Mouse (Mus musculus) heart, embryonic 13.5 days (tissue): ENCODE results near the gene Sorl1. TPM values are rescaled to one million over a fixed set of nuclear protein-coding genes. Genes with fewer than 3 reads are reported as not detected.

ENCODE experiments used
- ATAC-seq: fragments of 200-750 bp; cut with Nextera tagmentation; 2 replicates; pipeline ENCODE4 v1.8.0; 2017; ENCODE audit warnings: moderate TSS enrichment; ENCODE audit not compliant: insufficient number of reproducible peaks, low FRiP score, low TSS enrichment; ENCODE audit errors: extremely low read depth
- H3K27ac ChIP-seq: fragments of 300-500 bp; sonication (generic); replicated peaks from 2 replicates; pipeline ENCODE4 v1.5.1; 2015; ENCODE audit warnings: moderate library complexity, mild to moderate bottlenecking, inconsistent platforms
- H3K27me3 ChIP-seq: fragments of 300-500 bp; sonication (generic); replicated peaks from 2 replicates; pipeline ENCODE4 v1.6.1; 2015; ENCODE audit warnings: mild to moderate bottlenecking, inconsistent platforms
- H3K36me3 ChIP-seq: fragments of 300-500 bp; sonication (generic); 2 replicates; pipeline ENCODE4 v1.6.1; 2015; ENCODE audit warnings: mild to moderate bottlenecking, inconsistent platforms
- H3K4me1 ChIP-seq: fragments of 300-500 bp; sonication (generic); 2 replicates; pipeline ENCODE4 v1.6.1; 2015; ENCODE audit warnings: inconsistent platforms
- H3K4me2 ChIP-seq: fragments of 300-500 bp; sonication (generic); 2 replicates; pipeline ENCODE4 v1.6.1; 2015; ENCODE audit warnings: inconsistent platforms, mild to moderate bottlenecking, moderate library complexity
- H3K4me3 ChIP-seq: fragments of 300-500 bp; sonication (generic); 2 replicates; pipeline ENCODE4 v1.5.1; 2015; ENCODE audit warnings: moderate library complexity, mild to moderate bottlenecking, inconsistent platforms
- H3K9ac ChIP-seq: fragments of 300-500 bp; sonication (generic); 2 replicates; pipeline ENCODE4 v1.6.1; 2015; ENCODE audit warnings: inconsistent platforms, mild to moderate bottlenecking, moderate library complexity
- H3K9me3 ChIP-seq: fragments of 300-500 bp; sonication (generic); 2 replicates; pipeline ENCODE4 v1.6.1; 2016; ENCODE audit warnings: inconsistent platforms
- WGBS: fragments of 180-500 bp; shearing (Covaris S2); methylation state at CpG from one replicate; pipeline ENCODE4 v1.1.7; 2015; ENCODE audit warnings: mixed read lengths; 5-methylcytosine and 5-hydroxymethylcytosine counted together
- polyA plus RNA-seq: library from polyadenylated mRNA; unstranded; fragments of >200 nt; fragmentation: Nextera tagmentation; extraction: Ambion mirVana; gene quantifications from 2 replicates; pipeline ENCODE4 v1.2.1, GENCODE M21; 2015

Gene Sorl1
- 2.9 and 3.7 TPM in 2 replicates for polyA plus RNA-seq

GRCm38 (mm10) chr9:42123713-42124576 lies at the start of gene Sorl1:
Gene Sorl1 (minus strand): TSS chr9:42124297.
- Histone ChIP-seq H3K36me3 (no peaks in the 10 kb centered on the region), H3K9ac (peak within 1 kb of the TSS; percentile 88), H3K4me2 (peak within 1 kb of the TSS; percentile 82), H3K27ac (no peak within 1 kb of the TSS), H3K27me3 (peaks cover 32% of the 10 kb centered on the region), H3K4me1 (peaks cover 10% of the 10 kb centered on the region; the same call in 1 of the 2 replicates), H3K9me3 (no peaks in the 10 kb centered on the region), H3K4me3 (peak within 1 kb of the TSS; percentile 69)
- peak; percentile 50; the same call in 1 of the 2 replicates for ATAC-seq
- under 1% methylated on average over 57 of the region's 94 CpGs for WGBS

- no peak for ATAC-seq
- Histone ChIP-seq H3K9me3 (no peaks in the 10 kb centered on the region), H3K27ac (no peak overlapping the region), H3K36me3 (no peaks in the 10 kb centered on the region), H3K4me2 (no peak overlapping the region), H3K27me3 (no peaks in the 10 kb centered on the region), H3K4me3 (no peak overlapping the region), H3K4me1 (no peaks in the 10 kb centered on the region), H3K9ac (no peak overlapping the region)
- WGBS = 63% methylated on average over 3 of the region's 3 CpGs
Measured at GRCm38 (mm10) chr9:42173781-42174180, 49.7 kb upstream of the Sorl1 start.

DNA sequence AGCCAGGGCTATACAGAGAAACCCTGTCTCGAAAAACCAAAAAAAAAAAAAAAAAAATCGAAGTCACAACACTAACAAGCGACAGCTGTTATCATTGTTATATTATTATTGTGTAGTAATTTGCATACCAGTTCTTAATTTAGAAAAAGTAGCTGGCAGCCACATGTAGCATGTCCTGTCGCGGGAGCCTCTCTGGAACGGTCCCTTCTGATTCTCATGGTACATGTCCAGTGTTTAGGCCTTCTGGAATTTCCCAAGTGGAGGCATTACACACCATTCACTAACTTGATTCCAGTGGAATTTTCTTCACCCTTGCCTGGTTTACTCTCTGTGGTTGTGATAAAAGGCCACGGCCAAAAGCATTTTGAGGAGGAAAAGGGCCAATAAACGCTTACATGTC lies 45.4 kb upstream of the Sorl1 start:
- no peaks in the 10 kb centered on the region for H3K9me3 ChIP-seq
- no peak overlapping the region for H3K4me3 ChIP-seq
- no peaks in the 10 kb centered on the region for H3K36me3 ChIP-seq
- H3K9ac ChIP-seq = no peak overlapping the region
- no peaks in the 10 kb centered on the region for H3K4me1 ChIP-seq
- H3K27ac ChIP-seq = no peak overlapping the region
- 78% methylated on average over 8 of the region's 8 CpGs for WGBS
- H3K4me2 ChIP-seq = no peak overlapping the region
- ATAC-seq = no peak
- H3K27me3 ChIP-seq = no peaks in the 10 kb centered on the region

DNA sequence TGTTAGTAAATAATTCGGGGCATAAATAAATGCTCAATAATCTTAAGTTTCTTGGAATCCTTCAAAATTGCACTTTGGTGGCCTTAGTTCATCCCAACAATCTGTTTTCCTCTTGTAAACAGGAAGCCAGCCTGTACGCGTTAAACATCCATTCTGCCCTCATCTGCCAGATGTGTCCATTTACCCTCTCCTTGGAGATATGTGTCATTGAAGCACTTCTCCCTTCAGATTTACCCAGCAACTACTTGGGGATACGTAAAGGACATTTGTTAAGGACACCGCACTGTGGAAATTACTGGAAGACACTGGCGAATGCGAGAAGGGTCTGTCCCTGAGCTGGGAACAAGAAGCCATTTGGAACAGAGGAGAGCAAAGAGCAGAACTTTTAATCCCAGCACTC lies 44.9 kb upstream of the Sorl1 start:
- no peaks in the 10 kb centered on the region for H3K36me3 ChIP-seq
- H3K27me3 ChIP-seq = no peaks in the 10 kb centered on the region
- no peaks in the 10 kb centered on the region for H3K4me1 ChIP-seq
- 89% methylated on average over 7 of the region's 7 CpGs for WGBS
- H3K4me3 ChIP-seq = no peak overlapping the region
- H3K9me3 ChIP-seq = no peaks in the 10 kb centered on the region
- no peak overlapping the region for H3K27ac ChIP-seq
- no peak for ATAC-seq
- no peak overlapping the region for H3K4me2 ChIP-seq
- H3K9ac ChIP-seq = no peak overlapping the region

DNA sequence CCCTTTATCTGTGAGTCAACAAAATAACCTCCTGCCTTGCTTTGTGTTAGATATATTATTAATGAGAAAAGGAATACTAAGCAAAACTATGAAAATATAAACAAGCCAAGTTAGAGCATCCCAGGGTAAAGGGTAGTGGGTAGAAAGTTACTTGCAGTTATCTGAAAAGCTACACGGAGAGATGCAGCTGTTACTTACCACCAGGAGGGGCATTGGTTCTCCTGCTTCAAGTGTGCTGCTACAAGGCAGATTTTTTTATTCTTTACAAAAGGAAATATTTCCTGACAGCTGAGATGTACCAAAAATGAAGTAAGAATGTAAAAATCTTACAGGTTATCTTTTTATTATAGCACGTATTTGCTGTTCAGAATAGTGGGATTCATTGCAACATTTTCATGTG lies 40.8 kb upstream of the Sorl1 start:
- H3K9me3 ChIP-seq = no peaks in the 10 kb centered on the region; the same call in 1 of the 2 replicates
- no peak overlapping the region for H3K9ac ChIP-seq
- 65% methylated on average over 2 of the region's 2 CpGs for WGBS
- no peak overlapping the region for H3K27ac ChIP-seq
- no peak for ATAC-seq
- H3K4me2 ChIP-seq = no peak overlapping the region
- H3K4me3 ChIP-seq = no peak overlapping the region
- H3K4me1 ChIP-seq = peaks cover 9% of the 10 kb centered on the region
- no peaks in the 10 kb centered on the region for H3K27me3 ChIP-seq
- H3K36me3 ChIP-seq = no peaks in the 10 kb centered on the region

- no peaks in the 10 kb centered on the region; the same call in 1 of the 2 replicates for H3K9me3 ChIP-seq
- no peak overlapping the region for H3K27ac ChIP-seq
- H3K36me3 ChIP-seq = no peaks in the 10 kb centered on the region
- WGBS = 86% methylated on average over 4 of the region's 4 CpGs
- no peak overlapping the region for H3K4me3 ChIP-seq
- no peaks in the 10 kb centered on the region for H3K27me3 ChIP-seq
- no peak overlapping the region for H3K4me2 ChIP-seq
- H3K9ac ChIP-seq = no peak overlapping the region
- ATAC-seq = no peak
- H3K4me1 ChIP-seq = peaks cover 15% of the 10 kb centered on the region
Measured at GRCm38 (mm10) chr9:42163011-42163410, 38.9 kb upstream of the Sorl1 start.

- peaks cover 15% of the 10 kb centered on the region for H3K4me1 ChIP-seq
- H3K4me3 ChIP-seq = no peak overlapping the region
- H3K27ac ChIP-seq = no peak overlapping the region
- H3K4me2 ChIP-seq = no peak overlapping the region
- WGBS = 51% methylated on average over 5 of the region's 5 CpGs
- H3K27me3 ChIP-seq = no peaks in the 10 kb centered on the region
- H3K9me3 ChIP-seq = no peaks in the 10 kb centered on the region; the same call in 1 of the 2 replicates
- no peak overlapping the region for H3K9ac ChIP-seq
- no peaks in the 10 kb centered on the region for H3K36me3 ChIP-seq
- ATAC-seq = no peak
Measured at GRCm38 (mm10) chr9:42159376-42159775, 35.3 kb upstream of the Sorl1 start.

DNA sequence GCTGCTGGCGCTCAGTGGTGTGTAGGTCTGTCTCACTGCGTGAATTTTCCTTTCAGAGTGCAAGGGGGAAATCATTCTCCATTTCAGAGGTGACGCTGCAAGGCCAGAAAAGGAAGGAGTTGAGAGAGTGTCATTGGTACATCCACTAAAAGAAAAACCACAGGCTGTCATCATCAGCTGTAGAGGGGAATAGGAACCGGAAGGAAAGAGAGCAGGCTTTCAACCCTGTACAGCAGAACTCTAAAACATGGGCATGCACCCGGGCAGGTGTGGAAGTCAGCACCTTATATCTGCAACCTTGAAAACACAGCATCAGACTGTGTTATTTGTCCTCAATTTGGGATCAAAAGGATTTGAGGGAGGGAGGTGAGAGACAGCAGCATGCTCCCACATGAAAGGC lies 34.6 kb upstream of the Sorl1 start:
- peaks cover 15% of the 10 kb centered on the region for H3K4me1 ChIP-seq
- H3K9me3 ChIP-seq = no peaks in the 10 kb centered on the region; the same call in 1 of the 2 replicates
- no peak overlapping the region for H3K4me2 ChIP-seq
- 54% methylated on average over 5 of the region's 5 CpGs for WGBS
- H3K4me3 ChIP-seq = no peak overlapping the region
- H3K27me3 ChIP-seq = no peaks in the 10 kb centered on the region
- no peaks in the 10 kb centered on the region for H3K36me3 ChIP-seq
- no peak overlapping the region for H3K9ac ChIP-seq
- no peak overlapping the region for H3K27ac ChIP-seq
- no peak for ATAC-seq

DNA sequence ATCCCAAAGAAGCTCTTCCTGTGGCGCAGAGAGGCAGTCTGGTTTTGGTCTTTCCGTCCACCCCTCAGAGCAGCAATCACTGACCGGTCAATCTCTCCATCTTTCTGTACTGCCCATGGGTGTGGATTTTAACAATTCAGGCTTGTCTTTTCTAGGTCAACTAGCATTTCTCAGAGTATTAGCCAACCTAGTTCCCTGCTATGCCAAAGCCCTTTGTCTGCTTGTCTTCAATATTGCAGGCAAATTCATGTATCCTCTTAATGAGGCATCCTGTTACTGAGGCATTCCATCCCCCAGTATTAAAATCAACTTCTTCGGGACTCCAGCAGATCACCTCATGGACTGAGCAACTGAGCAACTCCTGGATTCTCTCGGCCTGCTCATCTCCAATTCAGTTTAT lies 33.9 kb upstream of the Sorl1 start:
- Histone ChIP-seq H3K9me3 (no peaks in the 10 kb centered on the region; the same call in 1 of the 2 replicates), H3K4me3 (no peak overlapping the region), H3K36me3 (no peaks in the 10 kb centered on the region), H3K9ac (no peak overlapping the region), H3K4me2 (no peak overlapping the region), H3K27ac (no peak overlapping the region), H3K27me3 (no peaks in the 10 kb centered on the region), H3K4me1 (peaks cover 15% of the 10 kb centered on the region)
- WGBS = 83% methylated on average over 5 of the region's 5 CpGs
- no peak for ATAC-seq

DNA sequence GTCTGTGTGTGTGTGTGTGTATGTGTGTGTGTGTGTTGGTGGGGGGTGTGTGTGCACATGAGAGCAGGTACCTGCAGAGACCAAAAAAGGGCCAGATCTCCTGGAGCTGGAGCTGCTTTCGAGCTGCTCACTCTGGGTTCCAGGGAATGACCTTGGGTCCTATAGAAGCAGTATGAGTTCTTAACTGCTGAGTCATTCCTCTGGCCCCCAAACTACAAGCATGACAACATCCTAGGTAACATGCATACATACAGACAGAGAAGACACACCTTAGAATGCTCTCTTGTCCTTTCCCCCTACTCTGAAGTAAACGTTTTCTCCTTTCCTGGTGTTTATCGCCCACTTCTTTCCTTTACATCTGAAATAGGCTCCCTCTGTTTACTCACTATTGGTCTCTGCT lies 32.5 kb upstream of the Sorl1 start:
- no peak overlapping the region for H3K4me2 ChIP-seq
- 72% methylated on average over 3 of the region's 3 CpGs for WGBS
- H3K36me3 ChIP-seq = no peaks in the 10 kb centered on the region
- H3K27me3 ChIP-seq = no peaks in the 10 kb centered on the region
- no peak for ATAC-seq
- no peak overlapping the region for H3K9ac ChIP-seq
- no peaks in the 10 kb centered on the region; the same call in 1 of the 2 replicates for H3K9me3 ChIP-seq
- H3K27ac ChIP-seq = no peak overlapping the region
- H3K4me3 ChIP-seq = no peak overlapping the region
- H3K4me1 ChIP-seq = peaks cover 15% of the 10 kb centered on the region

- Histone ChIP-seq H3K4me1 (0 out of 2 replicates have a peak, but pooled peaks cover 4% of the 10 kb centered on the region), H3K27me3 (no peaks in the 10 kb centered on the region), H3K27ac (no peak overlapping the region), H3K9me3 (no peaks in the 10 kb centered on the region), H3K4me3 (no peak overlapping the region), H3K4me2 (no peak overlapping the region), H3K36me3 (no peaks in the 10 kb centered on the region), H3K9ac (no peak overlapping the region)
- WGBS = 72% methylated on average over 6 of the region's 6 CpGs
- no peak for ATAC-seq
Measured at GRCm38 (mm10) chr9:42154682-42155081, 30.6 kb upstream of the Sorl1 start.

DNA sequence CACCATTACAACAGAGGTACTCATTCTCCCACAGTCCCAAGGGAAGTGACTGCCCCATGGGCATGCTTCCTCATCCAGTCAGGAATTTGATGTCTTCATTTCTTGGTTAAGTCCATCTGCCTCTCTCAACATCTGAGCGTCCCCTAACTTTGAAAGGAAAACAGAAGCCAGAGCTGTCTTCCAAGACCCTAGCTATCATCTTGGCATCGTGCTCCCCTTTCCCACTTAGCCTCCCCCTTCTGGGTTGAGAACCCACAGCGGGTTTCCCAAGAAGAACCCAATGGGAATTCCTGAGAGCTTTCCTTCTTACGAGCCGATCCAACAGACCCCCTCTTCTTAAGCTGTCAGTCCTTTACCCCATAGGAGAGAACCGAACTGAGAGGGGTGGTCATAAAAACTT lies 24.7 kb upstream of the Sorl1 start:
- Histone ChIP-seq H3K9me3 (peaks cover 7% of the 10 kb centered on the region), H3K27me3 (no peaks in the 10 kb centered on the region), H3K4me3 (no peak overlapping the region), H3K9ac (no peak overlapping the region), H3K36me3 (no peaks in the 10 kb centered on the region), H3K4me2 (no peak overlapping the region), H3K4me1 (no peaks in the 10 kb centered on the region), H3K27ac (no peak overlapping the region)
- no peak for ATAC-seq
- WGBS = 76% methylated on average over 6 of the region's 6 CpGs
